Mouse (Mus musculus): Measurements from ENCODE around the gene Gm281. TPM values are rescaled to one million over a fixed set of nuclear protein-coding genes. Genes with fewer than 3 reads are reported as not detected.

Gm281 gene
- total and polyA plus RNA-seq, 3 experiments: not detected

DNA sequence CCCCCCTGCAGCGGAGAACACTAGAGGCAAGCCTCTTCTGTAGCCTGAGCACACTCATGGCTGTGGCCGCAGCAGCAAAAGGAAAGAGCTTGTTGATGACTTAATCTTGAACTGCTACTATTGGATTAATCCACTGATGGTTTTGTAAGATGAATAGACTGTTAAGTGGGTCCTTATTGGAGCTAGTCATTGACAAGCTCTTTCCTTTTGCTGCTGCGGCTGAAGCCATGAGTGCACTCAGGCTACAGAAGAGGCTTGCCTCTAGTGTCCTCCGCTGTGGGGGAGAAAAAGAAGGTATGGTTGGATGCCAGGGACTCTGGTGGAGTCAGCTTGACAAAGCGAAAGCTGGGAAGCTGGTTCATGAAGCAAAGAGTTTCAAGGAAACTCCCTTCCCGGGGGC lies 135.9 kb downstream of the Gm281 start:
- no peak overlapping the region for H3K27ac ChIP-seq (ENCODE audit: control insufficient read depth, low read depth, low read length)
- no peaks in the 10 kb centered on the region for H3K9me3 ChIP-seq (replicated peaks; ENCODE audit: insufficient read depth, low read length)
- no peak for DNase-seq (ENCODE audit: low read depth, low spot score)
- H3K4me1 ChIP-seq (ENCODE audit: control insufficient read depth in 1 of 2, insufficient read depth in 2 of 2, low read length in 2 of 2): no peaks in the 10 kb centered on the region
- TF ChIP-seq SIN3A (IDR thresholded peaks at IDR 0.05; ENCODE audit: low read length) (no peak), NELFE (IDR thresholded peaks at IDR 0.05; ENCODE audit: low read depth, low read length) (no peak), POLR2A (IDR thresholded peaks at IDR 0.05; ENCODE audit: control insufficient read depth in 1 of 2, insufficient read depth in 1 of 2, low read depth in 1 of 2, low read length in 2 of 2, poor library complexity in 1 of 2) (no peak), MYB (IDR thresholded peaks at IDR 0.05; ENCODE audit: low read depth, low read length) (no peak), MAX (IDR thresholded peaks at IDR 0.05; ENCODE audit: low read length) (no peak), TAL1 (IDR thresholded peaks at IDR 0.05; ENCODE audit: low read length) (no peak), ZNF384 (IDR thresholded peaks at IDR 0.05; ENCODE audit: low read depth, low read length) (no peak), POLR2AphosphoS2 (IDR thresholded peaks at IDR 0.05; ENCODE audit: low read length) (no peak), BHLHE40 (IDR thresholded peaks at IDR 0.05; ENCODE audit: borderline replicate concordance, low read depth, low read length) (no peak), KAT2A (conservative IDR thresholded peaks at IDR 0.05; ENCODE audit: low read depth, low read length) (no peak), ELF1 (IDR thresholded peaks at IDR 0.05; ENCODE audit: low read depth, low read length) (no peak), SMC3 (IDR thresholded peaks at IDR 0.05; ENCODE audit: low read depth, low read length) (no peak), TCF12 (IDR thresholded peaks at IDR 0.05; ENCODE audit: low read depth, low read length) (no peak), JUND (IDR thresholded peaks at IDR 0.05; ENCODE audit: low read depth, low read length) (no peak)
- H3K9ac ChIP-seq (ENCODE audit: control insufficient read depth, low read depth, low read length, poor library complexity, severe bottlenecking): no peak overlapping the region
- H3K36me3 ChIP-seq (ENCODE audit: control insufficient read depth in 1 of 2, insufficient read depth in 2 of 2, low read length in 2 of 2): no peaks in the 10 kb centered on the region
- H3K79me2 ChIP-seq (ENCODE audit: control insufficient read depth, insufficient read depth, low read length, poor library complexity): no peaks in the 10 kb centered on the region
- no peak overlapping the region for H3K4me3 ChIP-seq (ENCODE audit: control insufficient read depth in 1 of 2, insufficient read depth in 1 of 2, low read depth in 2 of 2, low read length in 2 of 2)
- no peaks in the 10 kb centered on the region for H3K27me3 ChIP-seq (ENCODE audit: control insufficient read depth in 1 of 2, insufficient read depth in 2 of 2, low read length in 2 of 2)

GRCm38 (mm10) chr14:13771163-13771562 lies 143.1 kb downstream of the Gm281 start:
- no peak overlapping the region for H3K27ac ChIP-seq (ENCODE audit: control insufficient read depth, low read depth, low read length)
- TF ChIP-seq USF2 (IDR thresholded peaks at IDR 0.05; ENCODE audit: borderline replicate concordance in 1 of 2, insufficient read depth in 1 of 2, low read depth in 1 of 2, low read length in 2 of 2) (no peak), MYB (IDR thresholded peaks at IDR 0.05; ENCODE audit: low read depth, low read length) (no peak), NRF1 (IDR thresholded peaks at IDR 0.05; ENCODE audit: insufficient read depth, low read depth, low read length, poor library complexity, severe bottlenecking) (no peak), KAT2A (conservative IDR thresholded peaks at IDR 0.05; ENCODE audit: low read depth, low read length) (no peak), CHD1 (IDR thresholded peaks at IDR 0.05; ENCODE audit: low read depth, low read length) (no peak), CHD2 (IDR thresholded peaks at IDR 0.05; ENCODE audit: low read length) (no peak), ZNF384 (IDR thresholded peaks at IDR 0.05; ENCODE audit: low read depth, low read length) (no peak), ZKSCAN1 (IDR thresholded peaks at IDR 0.05; ENCODE audit: low read depth, low read length) (no peak), MEF2A (IDR thresholded peaks at IDR 0.05; ENCODE audit: extremely low read depth, insufficient replicate concordance, low read depth, low read length, poor library complexity, severe bottlenecking) (no peak), TCF12 (IDR thresholded peaks at IDR 0.05; ENCODE audit: low read depth, low read length) (no peak), GABPA (IDR thresholded peaks at IDR 0.05; ENCODE audit: low read depth, low read length) (no peak)

More at GRCm38 (mm10) chr14:13771163-13771562, 143.1 kb downstream of the Gm281 start:
- Histone ChIP-seq H3K9ac (ENCODE audit: control insufficient read depth, low read depth, low read length, poor library complexity, severe bottlenecking) (no peak overlapping the region), H3K27me3 (ENCODE audit: control insufficient read depth in 1 of 2, insufficient read depth in 2 of 2, low read length in 2 of 2) (no peaks in the 10 kb centered on the region), H3K4me3 (ENCODE audit: control insufficient read depth in 1 of 2, insufficient read depth in 1 of 2, low read depth in 2 of 2, low read length in 2 of 2) (no peak overlapping the region), H3K9me3 (replicated peaks; ENCODE audit: insufficient read depth, low read length) (no peaks in the 10 kb centered on the region), H3K36me3 (ENCODE audit: control insufficient read depth in 1 of 2, insufficient read depth in 2 of 2, low read length in 2 of 2) (no peaks in the 10 kb centered on the region), H3K4me1 (ENCODE audit: control insufficient read depth in 1 of 2, insufficient read depth in 2 of 2, low read length in 2 of 2) (no peaks in the 10 kb centered on the region), H3K79me2 (ENCODE audit: control insufficient read depth, insufficient read depth, low read length, poor library complexity) (no peaks in the 10 kb centered on the region)
- DNase-seq (ENCODE audit: low read depth, low spot score): no peak
